Mouse (Mus musculus): Measurements from ENCODE around the gene Spib.

GRCm38 (mm10) chr7:44557629-44558028 is 25.8 kb upstream of the Spib start:
- TF ChIP-seq CTCF (IDR thresholded peaks at IDR 0.05; ENCODE audit: low read depth, low read length) (no peak), POLR2A (IDR thresholded peaks at IDR 0.05; ENCODE audit: extremely low read depth, insufficient read depth, low read length) (no peak)
